Mouse (Mus musculus) CD8-positive naive resting alpha-beta T cell, adult 2 months (primary cell): ENCODE measurements around the gene Gapdh.
"Not testable (repeated sequence)": the region's sequence is repeated elsewhere in the genome, so short reads cannot be mapped to it uniquely, and the experiment has no call there.

Experiments used
- DNase-seq, 2 experiments: peaks; one replicate each; pipeline ENCODE4 v3.0.0; 2022; ENCODE audit warnings: low read depth in 2 of 2, low spot score in 2 of 2

Gapdh gene

GRCm38 (mm10) chr6:125168086-125168485, 1.8 kb upstream of the Gapdh start:
- no peak for DNase-seq

GRCm38 (mm10) chr6:125166861-125167650, 789 bp upstream of the Gapdh start:
- DNase-seq = no peak

- DNase-seq = peak; percentile 95 to 96
Measured at GRCm38 (mm10) chr6:125165328-125165891, 857 bp downstream of the Gapdh start.

DNA sequence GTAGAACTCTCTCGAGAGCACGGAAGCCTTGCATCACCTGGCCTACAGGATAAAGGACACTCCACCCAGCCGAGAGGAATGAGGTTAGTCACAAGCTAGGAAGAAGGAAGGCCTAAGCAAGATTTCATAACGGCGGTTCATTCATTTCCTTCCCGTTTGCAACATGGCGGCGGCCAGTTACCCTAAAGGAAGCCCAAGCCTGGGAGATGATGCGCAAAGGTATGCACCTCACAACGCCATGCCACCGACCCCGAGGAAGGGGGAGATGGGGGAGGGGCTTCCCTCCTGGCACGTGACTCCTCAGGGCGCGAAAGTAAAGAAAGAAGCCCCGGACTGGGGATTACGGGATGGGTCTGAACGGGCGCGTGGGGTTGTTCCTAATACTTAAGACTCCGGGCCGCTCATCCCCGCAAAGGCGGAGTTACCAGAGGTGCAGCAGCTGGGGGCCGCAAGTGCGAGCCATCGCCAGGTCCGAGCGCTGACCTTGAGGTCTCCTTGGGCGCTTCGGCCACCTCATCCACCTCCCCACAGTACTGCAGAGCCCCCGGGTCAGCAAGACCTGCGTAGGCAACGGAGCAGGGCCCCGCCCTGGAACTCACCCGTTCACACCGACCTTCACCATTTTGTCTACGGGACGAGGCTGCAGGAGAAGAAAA, 1.5 kb downstream of the Gapdh start:
- DNase-seq = peak; percentile 49 to 61

GRCm38 (mm10) chr6:125163801-125164657, 2.2 kb downstream of the Gapdh start:
- no peak for DNase-seq

DNA sequence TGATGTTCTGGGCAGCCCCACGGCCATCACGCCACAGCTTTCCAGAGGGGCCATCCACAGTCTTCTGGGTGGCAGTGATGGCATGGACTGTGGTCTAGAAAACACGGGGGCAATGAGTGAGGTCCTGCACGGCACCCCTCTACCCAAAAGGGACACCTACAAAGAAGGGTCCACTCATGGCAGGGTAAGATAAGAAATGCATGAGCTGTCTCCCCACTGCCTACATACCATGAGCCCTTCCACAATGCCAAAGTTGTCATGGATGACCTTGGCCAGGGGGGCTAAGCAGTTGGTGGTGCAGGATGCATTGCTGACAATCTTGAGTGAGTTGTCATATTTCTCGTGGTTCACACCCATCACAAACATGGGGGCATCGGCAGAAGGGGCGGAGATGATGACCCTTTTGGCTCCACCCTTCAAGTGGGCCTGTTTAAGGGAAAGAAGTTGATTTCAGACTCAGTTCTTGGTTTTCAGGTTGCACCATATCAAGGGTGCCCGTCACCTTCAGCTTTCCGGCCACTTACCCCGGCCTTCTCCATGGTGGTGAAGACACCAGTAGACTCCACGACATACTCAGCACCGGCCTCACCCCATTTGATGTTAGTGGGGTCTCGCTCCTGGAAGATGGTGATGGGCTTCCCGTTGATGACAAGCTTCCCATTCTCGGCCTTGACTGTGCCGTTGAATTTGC, 3.5 kb downstream of the Gapdh start:
- not testable (repeated sequence) for DNase-seq

DNA sequence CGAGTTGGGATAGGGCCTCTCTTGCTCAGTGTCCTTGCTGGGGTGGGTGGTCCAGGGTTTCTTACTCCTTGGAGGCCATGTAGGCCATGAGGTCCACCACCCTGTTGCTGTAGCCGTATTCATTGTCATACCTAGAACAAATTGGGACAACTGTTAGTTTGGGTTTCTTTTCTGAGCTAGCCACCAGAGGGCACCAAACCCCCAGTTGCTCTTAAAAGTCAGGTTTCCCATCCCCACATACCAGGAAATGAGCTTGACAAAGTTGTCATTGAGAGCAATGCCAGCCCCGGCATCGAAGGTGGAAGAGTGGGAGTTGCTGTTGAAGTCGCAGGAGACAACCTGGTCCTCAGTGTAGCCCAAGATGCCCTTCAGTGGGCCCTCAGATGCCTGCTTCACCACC, 4.3 kb downstream of the Gapdh start:
- peak; percentile 71 to 84 for DNase-seq

DNA sequence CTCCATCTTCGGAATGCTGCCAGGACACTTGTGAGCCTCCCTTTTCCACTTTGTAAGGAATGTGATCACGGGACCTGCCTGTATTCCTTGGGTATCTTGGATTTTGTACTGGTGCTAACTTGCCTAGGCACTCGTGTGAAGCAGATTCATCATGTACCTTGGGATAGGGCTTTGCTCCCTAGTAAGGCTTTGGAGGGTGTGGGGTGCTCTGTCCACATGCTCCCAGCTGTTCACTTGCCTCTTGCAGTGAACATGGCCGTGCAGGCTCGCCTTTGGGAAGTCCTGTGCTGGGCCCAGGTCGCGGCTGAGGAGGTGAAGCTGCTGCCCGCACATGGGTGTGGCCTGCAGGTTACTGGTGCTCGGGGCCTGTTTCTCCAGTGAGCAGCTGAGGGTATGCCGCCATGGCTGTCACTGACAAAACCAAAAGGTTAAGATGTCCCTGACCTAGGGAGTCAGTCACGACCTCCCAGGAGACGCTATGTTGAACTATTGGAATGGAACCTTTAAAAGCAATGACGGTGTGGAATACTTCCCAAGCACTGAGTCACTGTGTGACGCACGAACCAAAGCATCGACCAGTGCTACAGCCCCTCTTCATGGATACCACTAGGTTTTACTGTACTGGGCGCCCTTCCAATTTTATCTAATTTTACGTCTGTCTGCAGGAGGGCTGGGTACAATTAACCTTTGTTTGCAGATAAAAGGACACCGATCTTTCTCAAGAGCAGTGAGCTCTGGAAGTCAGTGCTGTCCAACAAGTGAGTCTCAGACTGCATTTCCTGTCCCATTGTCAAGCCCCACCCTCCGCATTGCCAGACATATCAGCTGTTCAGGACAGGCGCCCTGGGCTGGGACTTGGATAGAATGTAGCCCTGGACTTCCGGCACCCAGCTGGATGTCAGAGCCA, 5.2 kb downstream of the Gapdh start:
- DNase-seq = no peak

DNA sequence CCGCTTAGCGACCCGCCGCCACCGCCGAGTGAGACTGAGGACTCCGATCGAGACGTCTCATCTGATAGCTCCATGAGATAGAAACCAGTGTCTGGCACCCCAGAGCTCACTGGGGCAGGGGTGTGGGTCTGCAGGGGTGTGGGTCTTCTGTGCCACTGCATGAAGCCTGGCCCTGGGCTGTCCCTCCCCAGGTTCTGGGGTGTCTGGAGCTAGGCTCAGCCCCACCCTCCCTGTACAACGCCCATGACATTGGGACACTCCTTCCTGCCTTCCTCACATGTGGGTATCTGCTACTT, 5.8 kb downstream of the Gapdh start:
- DNase-seq = no peak

DNA sequence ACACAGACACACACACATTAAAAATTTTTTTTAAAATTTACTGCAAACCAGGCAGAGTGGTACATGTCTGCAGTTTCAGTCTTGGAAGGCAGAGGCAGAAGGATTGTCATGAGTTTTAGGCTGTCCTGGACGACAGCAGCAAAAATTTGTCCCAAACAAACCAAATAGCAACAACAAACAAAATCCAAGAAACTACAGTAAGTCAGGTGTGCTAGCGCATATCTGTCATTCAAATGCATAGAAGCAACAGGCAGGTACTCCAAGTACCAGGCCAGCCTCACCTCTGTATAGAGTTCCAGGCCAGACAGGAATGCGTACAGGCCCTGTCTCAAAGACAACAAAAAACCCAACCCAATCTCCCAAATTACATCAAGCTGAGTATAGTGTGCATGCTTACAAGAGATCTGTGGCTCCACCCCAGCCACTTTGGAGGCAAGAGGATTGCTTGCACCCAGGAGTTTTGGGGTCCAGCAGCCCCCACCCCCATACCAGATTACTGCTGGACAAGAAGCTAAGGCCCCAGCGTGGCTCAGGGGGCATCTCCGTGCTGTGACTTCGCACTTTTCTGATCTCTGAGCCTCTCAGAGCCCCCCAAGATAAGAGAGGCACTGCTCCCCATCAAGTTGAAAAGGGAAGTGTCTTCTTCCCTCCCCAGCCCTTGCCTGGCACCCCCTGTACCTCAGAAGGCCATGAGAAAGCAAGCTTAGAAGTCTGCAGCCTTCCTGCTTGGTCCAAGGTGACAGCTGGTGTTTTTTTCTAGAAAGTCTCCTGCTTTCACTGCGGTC, 6.3 kb downstream of the Gapdh start:
- no peak for DNase-seq

DNA sequence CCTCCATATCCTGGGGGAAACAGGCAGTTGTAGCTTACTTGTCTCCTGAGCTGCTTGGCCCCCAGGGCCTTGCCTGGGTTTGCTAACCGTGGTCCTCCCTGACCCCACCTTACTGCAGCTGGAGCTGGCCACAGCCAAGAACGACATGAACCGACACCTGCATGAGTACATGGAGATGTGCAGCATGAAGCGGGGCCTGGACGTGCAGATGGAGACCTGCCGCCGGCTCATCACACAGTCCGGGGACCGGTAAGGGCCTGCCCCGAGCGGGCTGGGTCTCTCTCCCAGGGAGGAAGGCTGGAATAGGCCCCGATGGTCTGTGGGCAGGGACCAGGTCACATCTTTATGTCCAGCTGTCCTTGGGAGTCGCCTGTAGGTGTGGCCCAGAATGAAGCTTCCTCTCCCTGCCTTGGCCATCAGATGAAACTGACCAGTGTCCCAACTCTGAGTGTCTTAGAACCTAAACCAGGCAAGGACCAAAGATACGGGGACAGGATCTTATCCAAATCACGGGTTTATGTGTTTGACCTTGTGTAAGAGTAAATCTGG, 7.2 kb downstream of the Gapdh start:
- DNase-seq = no peak

DNA sequence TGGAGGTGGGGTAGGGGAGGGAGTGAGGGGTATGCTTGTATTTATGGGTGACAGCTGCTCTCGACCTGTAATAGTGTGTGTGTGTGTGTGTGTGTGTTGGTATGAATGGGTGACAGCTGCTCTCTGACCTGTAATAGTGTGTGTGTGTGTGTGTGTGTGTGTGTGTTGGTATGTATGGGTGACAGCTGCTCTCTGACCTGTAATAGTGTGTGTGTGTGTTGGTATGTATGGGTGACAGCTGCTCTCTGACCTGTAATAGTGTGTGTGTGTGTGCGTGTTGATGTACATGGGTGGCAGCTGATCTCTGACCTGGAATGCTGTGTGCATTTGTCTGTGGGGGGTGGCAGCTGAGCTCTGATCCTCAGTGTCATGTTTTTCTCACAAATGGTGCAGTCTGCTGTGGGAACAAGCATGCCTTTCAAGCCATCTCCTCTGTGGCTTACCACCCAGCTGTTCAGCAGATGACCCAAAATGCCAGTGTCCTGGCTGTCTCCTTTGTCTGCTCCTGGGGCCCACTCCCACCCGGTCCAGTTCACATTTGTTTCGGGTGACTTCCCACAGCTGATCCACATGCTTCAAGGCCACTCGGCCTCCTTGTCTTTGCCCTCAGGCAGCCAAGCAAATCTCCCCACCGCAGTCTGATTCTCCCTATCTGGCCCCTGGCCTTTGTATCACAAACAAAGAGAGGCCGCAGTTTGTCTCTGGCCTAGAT, 9.2 kb downstream of the Gapdh start:
- DNase-seq = no peak

GRCm38 (mm10) chr6:125156491-125156890, 9.8 kb downstream of the Gapdh start:
- DNase-seq = no peak

DNA sequence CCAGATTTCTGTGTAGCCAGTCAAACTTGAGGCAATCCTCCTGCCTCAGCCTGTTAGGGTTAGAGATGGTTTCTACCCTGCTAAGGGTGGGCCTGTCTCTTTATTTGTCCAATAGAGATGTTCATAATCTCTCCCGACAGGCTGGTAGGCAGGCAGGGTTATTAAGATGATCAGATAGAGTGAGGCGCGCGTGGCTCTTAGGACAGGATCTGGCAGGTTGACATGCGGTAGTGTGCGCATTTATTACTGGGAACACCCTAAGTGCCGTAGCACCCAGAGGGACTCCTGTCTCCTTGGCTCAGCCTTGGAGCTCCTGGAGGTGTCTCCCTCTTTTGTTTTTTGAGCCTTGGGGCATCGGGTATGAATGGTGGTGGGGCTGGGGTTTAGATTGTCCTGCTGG, 11.0 kb downstream of the Gapdh start:
- no peak for DNase-seq

DNA sequence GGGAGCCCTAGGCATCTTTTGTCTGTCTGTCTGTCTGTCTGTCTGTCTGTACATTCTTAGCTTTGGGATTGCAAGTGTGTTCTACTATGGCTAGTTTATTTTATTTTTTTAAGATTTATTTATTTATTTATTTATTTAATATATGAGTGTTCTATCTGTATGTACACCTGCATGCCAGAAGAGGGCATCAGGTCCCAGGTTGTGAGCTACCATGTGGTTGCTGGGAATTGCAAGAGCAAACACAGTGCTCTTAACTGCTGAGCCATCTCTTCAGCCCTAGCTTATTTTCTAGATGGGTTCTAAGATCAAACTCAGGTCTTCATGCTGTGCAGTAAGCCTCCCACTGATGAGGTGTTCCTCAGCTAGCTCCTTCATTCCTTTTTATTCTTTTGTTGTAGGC, 11.7 kb downstream of the Gapdh start:
- no peak for DNase-seq

- no peak for DNase-seq
Measured at GRCm38 (mm10) chr6:125153682-125154081, 12.6 kb downstream of the Gapdh start.

- DNase-seq = no peak
Measured at GRCm38 (mm10) chr6:125153018-125153389, 13.3 kb downstream of the Gapdh start.

DNA sequence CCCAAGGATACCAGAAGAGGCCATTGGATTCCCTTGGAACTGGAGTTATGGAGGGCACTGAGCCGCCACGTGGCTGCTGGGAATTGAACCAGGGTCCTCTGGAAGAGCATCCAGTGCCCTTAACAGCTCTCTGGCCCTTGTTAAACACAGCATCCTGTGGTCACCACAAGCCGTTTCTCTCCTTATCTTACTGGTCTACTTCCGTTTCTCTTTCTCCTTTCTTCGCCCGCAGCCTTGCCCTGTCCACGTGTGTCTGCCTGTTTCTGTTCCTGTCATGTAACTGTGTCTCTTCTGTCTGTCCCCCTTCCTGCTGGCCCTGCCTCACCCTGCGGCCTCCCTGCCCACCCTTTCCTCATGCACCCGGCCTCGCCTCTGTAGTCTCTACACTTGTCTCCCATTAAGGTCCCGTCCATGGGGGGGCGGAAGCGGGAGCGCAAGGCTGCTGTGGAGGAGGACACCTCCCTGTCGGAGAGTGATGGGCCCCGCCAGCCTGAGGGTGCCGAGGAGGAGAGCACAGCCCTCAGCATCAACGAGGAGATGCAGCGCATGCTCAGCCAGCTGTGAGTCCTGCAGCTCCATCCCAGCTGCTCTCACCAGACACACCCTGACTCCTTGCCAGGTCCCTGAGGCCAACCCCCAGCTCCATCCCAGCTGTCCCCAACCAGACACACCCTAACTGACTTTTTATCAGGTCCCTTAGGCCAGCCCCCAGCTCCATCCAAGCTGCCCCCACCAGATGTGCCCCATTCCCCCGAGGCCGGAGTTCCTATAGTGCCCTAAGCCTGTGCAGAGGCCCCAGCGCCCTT, 13.9 kb downstream of the Gapdh start:
- no peak for DNase-seq
